Mouse (Mus musculus): Measurements from ENCODE around the gene Rbm47. TPM values are rescaled to one million over a fixed set of nuclear protein-coding genes. Genes with fewer than 3 reads are reported as not detected.

Rbm47 gene
- polyA plus RNA-seq, 1 experiment, result 156 TPM

DNA sequence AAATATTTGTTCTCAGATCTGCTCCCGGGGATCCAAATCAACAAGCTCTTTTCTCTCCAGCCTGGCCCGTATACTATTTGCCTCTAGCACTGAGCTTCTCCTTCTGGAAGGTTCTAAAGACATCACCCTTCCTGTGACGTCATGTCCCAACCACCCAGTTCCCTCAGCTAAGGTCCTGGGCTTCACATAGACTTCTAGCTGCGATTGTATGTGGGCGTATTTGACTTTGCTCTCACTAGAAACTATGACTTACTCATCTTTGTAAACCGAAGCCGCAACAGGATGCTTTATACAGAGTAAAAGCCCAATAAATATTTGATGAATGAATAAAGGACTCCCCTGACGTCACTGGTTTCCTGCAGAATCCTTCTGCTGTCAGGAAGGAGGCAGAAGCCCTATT is 7.2 kb downstream of the Rbm47 start:
- Histone ChIP-seq H3K4me3 (ENCODE audit: insufficient read depth, low read depth, low read length) (no peak overlapping the region), H3K27ac (ENCODE audit: insufficient read depth, low read depth, low read length) (no peak overlapping the region), H3K27me3 (replicated peaks; ENCODE audit: control insufficient read depth, insufficient read depth, low read length) (no peaks in the 10 kb centered on the region), H3K36me3 (ENCODE audit: control insufficient read depth, insufficient read depth, low read length) (no peaks in the 10 kb centered on the region), H3K4me1 (ENCODE audit: control insufficient read depth, insufficient read depth, low read length) (peaks cover 3% of the 10 kb centered on the region; the same call in 1 of the 2 replicates)
- TF ChIP-seq CTCF (conservative IDR thresholded peaks at IDR 0.05; ENCODE audit: insufficient read depth, insufficient read length, low read depth, low read length) (no peak), POLR2A (IDR thresholded peaks at IDR 0.05; ENCODE audit: low read depth, low read length) (no peak)
- DNase-seq, result no peak
- WGBS, result 72% methylated on average over 8 of the region's 8 CpGs

DNA sequence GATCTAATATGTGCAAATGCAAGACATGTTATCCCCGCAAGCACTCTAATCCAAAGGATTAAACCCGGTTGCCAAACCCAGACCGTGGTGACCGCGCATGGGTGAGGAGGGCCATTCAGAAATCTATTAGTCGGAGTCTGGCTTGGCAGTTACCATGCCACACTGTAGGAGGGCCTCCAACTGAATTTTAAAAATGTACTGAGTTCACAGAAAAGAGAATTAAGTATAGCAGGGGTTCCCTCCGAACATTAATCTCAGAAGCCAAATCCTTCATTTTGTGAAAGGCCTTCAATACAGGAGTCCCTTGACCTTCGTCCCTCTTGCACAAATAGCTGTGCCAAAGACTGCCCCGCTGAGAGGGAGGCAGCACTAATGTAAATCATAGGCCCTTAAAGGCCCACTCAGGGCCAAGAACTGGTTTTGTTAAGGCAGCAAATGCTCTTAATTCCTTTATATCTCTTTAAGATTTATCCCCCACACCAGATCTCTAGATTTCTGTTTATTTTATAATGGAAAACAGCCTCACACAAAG is 16.4 kb downstream of the Rbm47 start:
- DNase-seq, result peak; percentile 53
- Histone ChIP-seq H3K27ac (ENCODE audit: insufficient read depth, low read depth, low read length) (no peak overlapping the region), H3K36me3 (ENCODE audit: control insufficient read depth, insufficient read depth, low read length) (no peaks in the 10 kb centered on the region), H3K4me1 (ENCODE audit: control insufficient read depth, insufficient read depth, low read length) (no peaks in the 10 kb centered on the region), H3K4me3 (ENCODE audit: insufficient read depth, low read depth, low read length) (no peak overlapping the region), H3K27me3 (replicated peaks; ENCODE audit: control insufficient read depth, insufficient read depth, low read length) (no peaks in the 10 kb centered on the region)
- WGBS, result 61% methylated on average over 9 of the region's 9 CpGs
- TF ChIP-seq CTCF (conservative IDR thresholded peaks at IDR 0.05; ENCODE audit: insufficient read depth, insufficient read length, low read depth, low read length) (no peak), POLR2A (IDR thresholded peaks at IDR 0.05; ENCODE audit: low read depth, low read length) (no peak)

DNA sequence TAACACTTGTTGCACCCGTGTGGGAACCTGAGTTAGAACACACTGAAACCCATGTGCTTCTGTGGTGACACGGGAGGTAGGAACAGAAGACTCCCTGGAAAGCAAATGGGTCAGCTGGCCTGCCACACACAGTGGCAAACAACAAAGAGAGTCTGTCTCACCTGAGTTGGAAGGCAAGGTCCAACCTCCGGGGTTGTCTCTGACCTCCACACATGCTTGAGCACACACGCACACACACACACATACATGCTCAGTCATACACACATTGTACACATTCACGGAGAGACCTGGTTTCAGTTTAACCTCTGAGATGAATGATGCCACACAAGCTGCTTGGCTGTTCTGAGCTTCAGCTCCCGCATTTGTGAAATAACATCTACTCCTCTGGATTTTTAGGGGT is 18.3 kb downstream of the Rbm47 start:
- TF ChIP-seq CTCF (conservative IDR thresholded peaks at IDR 0.05; ENCODE audit: insufficient read depth, insufficient read length, low read depth, low read length) (no peak), POLR2A (IDR thresholded peaks at IDR 0.05; ENCODE audit: low read depth, low read length) (no peak)
- H3K27me3 ChIP-seq (replicated peaks; ENCODE audit: control insufficient read depth, insufficient read depth, low read length), result no peaks in the 10 kb centered on the region
- H3K4me1 ChIP-seq (ENCODE audit: control insufficient read depth, insufficient read depth, low read length), result no peaks in the 10 kb centered on the region
- no peak overlapping the region for H3K4me3 ChIP-seq (ENCODE audit: insufficient read depth, low read depth, low read length)
- H3K27ac ChIP-seq (ENCODE audit: insufficient read depth, low read depth, low read length), result no peak overlapping the region
- DNase-seq, result no peak
- 69% methylated on average over 6 of the region's 6 CpGs for WGBS
- no peaks in the 10 kb centered on the region for H3K36me3 ChIP-seq (ENCODE audit: control insufficient read depth, insufficient read depth, low read length)

DNA sequence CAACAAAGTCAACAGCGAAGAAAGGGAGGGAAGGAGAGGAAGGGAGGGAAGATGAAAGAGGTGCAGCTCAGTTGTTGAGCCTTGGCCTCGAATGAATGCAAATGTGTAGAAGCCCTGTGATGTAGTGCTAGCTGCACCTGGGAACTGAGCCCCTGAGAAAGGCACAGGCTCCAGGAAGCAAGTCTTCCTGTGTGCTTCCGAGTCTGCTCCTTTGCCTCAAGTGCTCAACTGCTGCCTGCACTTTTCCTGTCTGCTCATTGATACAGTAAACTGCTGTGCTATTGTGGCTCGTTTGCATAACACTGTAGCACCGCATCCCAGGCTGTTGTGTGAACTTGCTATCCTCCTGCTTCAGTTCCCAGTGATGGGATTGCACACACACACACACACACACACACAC is 19.4 kb downstream of the Rbm47 start:
- H3K27ac ChIP-seq (ENCODE audit: insufficient read depth, low read depth, low read length), result no peak overlapping the region
- WGBS, result 71% methylated on average over 5 of the region's 5 CpGs
- no peak for DNase-seq
- H3K27me3 ChIP-seq (replicated peaks; ENCODE audit: control insufficient read depth, insufficient read depth, low read length), result no peaks in the 10 kb centered on the region
- no peaks in the 10 kb centered on the region for H3K4me1 ChIP-seq (ENCODE audit: control insufficient read depth, insufficient read depth, low read length)
- H3K4me3 ChIP-seq (ENCODE audit: insufficient read depth, low read depth, low read length), result no peak overlapping the region
- no peaks in the 10 kb centered on the region for H3K36me3 ChIP-seq (ENCODE audit: control insufficient read depth, insufficient read depth, low read length)
- TF ChIP-seq CTCF (conservative IDR thresholded peaks at IDR 0.05; ENCODE audit: insufficient read depth, insufficient read length, low read depth, low read length) (no peak), POLR2A (IDR thresholded peaks at IDR 0.05; ENCODE audit: low read depth, low read length) (no peak)

- Histone ChIP-seq H3K4me1 (ENCODE audit: control insufficient read depth, insufficient read depth, low read length) (no peaks in the 10 kb centered on the region), H3K4me3 (ENCODE audit: insufficient read depth, low read depth, low read length) (peak overlapping the region; percentile 64), H3K27me3 (replicated peaks; ENCODE audit: control insufficient read depth, insufficient read depth, low read length) (no peaks in the 10 kb centered on the region), H3K36me3 (ENCODE audit: control insufficient read depth, insufficient read depth, low read length) (no peaks in the 10 kb centered on the region), H3K27ac (ENCODE audit: insufficient read depth, low read depth, low read length) (peak overlapping the region; percentile 97)
- TF ChIP-seq CTCF (conservative IDR thresholded peaks at IDR 0.05; ENCODE audit: insufficient read depth, insufficient read length, low read depth, low read length), result no peak
- no peak for TF ChIP-seq POLR2A (IDR thresholded peaks at IDR 0.05; ENCODE audit: low read depth, low read length)
- WGBS, result 20% methylated on average over 37 of the region's 37 CpGs
- peak; percentile 80 for DNase-seq
These were observed 21.4 kb downstream of the Rbm47 start for GRCm38 (mm10) chr5:66151301-66152188.

DNA sequence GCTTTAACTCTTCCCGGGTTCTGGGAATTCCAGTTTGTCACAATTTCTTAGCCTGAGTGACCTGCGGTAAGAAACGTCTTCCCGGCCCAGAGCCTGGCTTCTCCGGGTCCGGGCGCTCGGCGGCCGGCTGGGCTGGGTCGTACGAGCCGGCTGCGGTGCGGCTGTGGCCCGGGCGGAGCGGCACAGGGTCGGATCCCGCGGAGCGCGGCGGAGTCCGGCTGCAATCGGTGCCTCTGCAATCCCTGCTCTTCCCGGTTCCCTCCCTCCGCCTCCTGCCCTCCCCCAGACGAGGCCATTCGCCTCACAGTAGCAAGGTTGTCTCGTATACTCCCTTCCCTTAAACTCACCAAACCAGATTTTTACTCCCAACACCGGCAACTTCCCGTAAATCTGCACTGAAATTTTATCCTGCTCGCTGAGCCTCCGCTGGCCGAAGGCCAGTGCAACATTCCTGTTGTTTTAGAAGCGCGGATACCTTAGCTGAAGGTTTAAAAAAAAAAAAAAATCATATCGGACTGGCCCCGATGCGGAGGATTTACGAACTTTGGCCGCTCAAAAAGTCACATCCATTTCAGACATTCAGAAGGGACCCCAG is 22.1 kb downstream of the Rbm47 start:
- peak overlapping the region; percentile 64 for H3K4me3 ChIP-seq (ENCODE audit: insufficient read depth, low read depth, low read length)
- peak overlapping the region; percentile 97 for H3K27ac ChIP-seq (ENCODE audit: insufficient read depth, low read depth, low read length)
- H3K27me3 ChIP-seq (replicated peaks; ENCODE audit: control insufficient read depth, insufficient read depth, low read length), result no peaks in the 10 kb centered on the region
- 1% methylated on average over 43 of the region's 43 CpGs for WGBS
- H3K36me3 ChIP-seq (ENCODE audit: control insufficient read depth, insufficient read depth, low read length), result no peaks in the 10 kb centered on the region
- DNase-seq, result peak; percentile 84
- no peak for TF ChIP-seq CTCF (conservative IDR thresholded peaks at IDR 0.05; ENCODE audit: insufficient read depth, insufficient read length, low read depth, low read length)
- TF ChIP-seq POLR2A (IDR thresholded peaks at IDR 0.05; ENCODE audit: low read depth, low read length), result peak; percentile 54
- H3K4me1 ChIP-seq (ENCODE audit: control insufficient read depth, insufficient read depth, low read length), result no peaks in the 10 kb centered on the region

- DNase-seq, result no peak
- Histone ChIP-seq H3K4me3 (ENCODE audit: insufficient read depth, low read depth, low read length) (peak overlapping the region; percentile 64), H3K27ac (ENCODE audit: insufficient read depth, low read depth, low read length) (peak overlapping the region; percentile 97), H3K27me3 (replicated peaks; ENCODE audit: control insufficient read depth, insufficient read depth, low read length) (no peaks in the 10 kb centered on the region), H3K36me3 (ENCODE audit: control insufficient read depth, insufficient read depth, low read length) (no peaks in the 10 kb centered on the region), H3K4me1 (ENCODE audit: control insufficient read depth, insufficient read depth, low read length) (no peaks in the 10 kb centered on the region)
- whole genome bisulfite sequencing, result 3% methylated on average over 18 of the region's 18 CpGs
- TF ChIP-seq CTCF (conservative IDR thresholded peaks at IDR 0.05; ENCODE audit: insufficient read depth, insufficient read length, low read depth, low read length) (no peak), POLR2A (IDR thresholded peaks at IDR 0.05; ENCODE audit: low read depth, low read length) (no peak)
These were observed 22.7 kb downstream of the Rbm47 start for GRCm38 (mm10) chr5:66150106-66150705.

Data from kidney, adult 2 months (tissue).